Mouse (Mus musculus): Measurements from ENCODE around the gene Arhgdig. TPM values are rescaled to one million over a fixed set of nuclear protein-coding genes. Genes with fewer than 3 reads are reported as not detected.
"Not testable (repeated sequence)": the region's sequence is repeated elsewhere in the genome, so short reads cannot be mapped to it uniquely, and the experiment has no call there.

Gene Arhgdig
- total RNA-seq, 2 experiments from 2014 or later = 0.56 to 0.81 TPM

DNA sequence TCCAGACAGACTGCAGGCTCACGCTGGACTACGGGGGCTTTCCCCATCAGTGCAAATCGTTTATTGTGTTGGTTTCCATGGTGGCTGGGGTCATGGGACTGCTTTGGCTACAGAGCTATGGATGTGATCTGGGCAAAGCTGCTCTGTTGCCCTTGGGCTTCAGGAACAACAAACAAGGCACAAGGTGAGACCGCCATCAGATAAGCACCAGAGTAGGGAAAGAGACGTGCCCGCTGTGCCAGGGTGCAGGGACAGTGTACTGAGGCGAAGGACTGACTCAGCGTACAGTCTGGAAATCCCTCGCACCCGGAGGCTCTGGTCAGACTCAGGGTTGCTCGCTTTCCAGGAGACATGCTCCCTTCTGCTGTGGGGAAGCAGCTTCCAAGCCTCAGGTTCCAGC is 5.1 kb upstream of the Arhgdig start:
- DNase-seq = no peak
- intact Hi-C loops (cut with DNase I) = no loop called here

DNA sequence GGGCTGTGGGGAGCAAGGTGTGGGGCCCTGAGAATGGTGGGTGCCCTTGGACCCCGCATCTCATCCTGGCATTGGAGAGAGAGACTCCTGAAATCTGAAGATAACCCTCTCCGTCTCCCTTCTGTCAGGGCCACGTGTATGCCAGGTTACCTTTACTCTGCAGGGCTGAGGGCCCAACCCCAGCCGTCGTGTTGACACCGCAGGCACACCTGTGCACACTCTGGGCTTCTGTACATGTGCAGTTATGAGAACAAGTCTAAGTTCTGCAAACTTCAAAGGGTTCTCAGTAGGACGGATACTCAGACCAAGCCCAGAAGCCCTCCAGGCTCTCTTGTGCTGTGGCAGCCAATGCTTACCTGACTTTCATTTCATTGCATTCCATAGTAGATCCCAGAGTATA is 4.7 kb upstream of the Arhgdig start:
- no peak for DNase-seq
- intact Hi-C loops (cut with DNase I) = no loop called here

DNA sequence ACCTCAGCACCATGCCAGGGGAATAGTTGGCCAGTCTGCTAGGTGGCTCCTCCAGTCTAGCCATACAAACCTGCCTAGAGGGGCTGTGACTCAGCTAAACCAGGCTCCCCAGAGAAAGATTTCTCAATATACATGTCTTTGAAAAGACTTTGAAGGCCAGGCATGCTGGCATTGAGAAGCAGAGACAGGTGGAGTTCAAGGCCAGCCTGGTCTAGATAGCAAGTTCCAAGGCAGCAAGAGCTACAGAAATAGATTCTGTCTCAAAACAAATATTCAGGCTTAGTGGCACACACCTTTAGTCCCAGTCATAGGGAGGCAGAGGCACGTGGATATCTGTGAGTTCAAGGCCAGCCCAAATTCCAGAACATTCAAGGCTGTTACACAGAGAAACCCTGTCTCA is 1.2 kb downstream of the Arhgdig start:
- intact Hi-C loops (cut with DNase I) = no loop called here
- DNase-seq = no peak

DNA sequence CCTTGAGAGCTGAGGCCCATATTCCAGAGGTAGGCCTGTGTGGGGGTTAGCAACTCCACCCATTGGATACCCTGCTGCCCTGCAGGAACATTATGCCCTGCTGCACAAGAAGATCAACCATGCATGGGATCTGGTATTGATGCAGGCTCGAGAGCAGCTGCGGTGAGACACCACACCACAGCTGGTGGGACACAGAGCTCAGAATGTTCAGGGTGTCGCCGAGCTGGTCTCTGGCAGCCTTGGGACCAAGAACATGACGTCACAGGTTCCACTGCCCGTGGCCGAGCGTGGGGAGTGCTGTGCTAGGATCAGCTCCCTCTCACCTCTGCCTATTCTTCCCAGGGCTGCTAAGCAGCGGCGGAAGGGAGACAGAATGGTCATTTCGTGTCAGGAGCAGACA is 2.8 kb downstream of the Arhgdig start:
- DNase-seq = no peak
- intact Hi-C loops (cut with DNase I) = no loop called here

DNA sequence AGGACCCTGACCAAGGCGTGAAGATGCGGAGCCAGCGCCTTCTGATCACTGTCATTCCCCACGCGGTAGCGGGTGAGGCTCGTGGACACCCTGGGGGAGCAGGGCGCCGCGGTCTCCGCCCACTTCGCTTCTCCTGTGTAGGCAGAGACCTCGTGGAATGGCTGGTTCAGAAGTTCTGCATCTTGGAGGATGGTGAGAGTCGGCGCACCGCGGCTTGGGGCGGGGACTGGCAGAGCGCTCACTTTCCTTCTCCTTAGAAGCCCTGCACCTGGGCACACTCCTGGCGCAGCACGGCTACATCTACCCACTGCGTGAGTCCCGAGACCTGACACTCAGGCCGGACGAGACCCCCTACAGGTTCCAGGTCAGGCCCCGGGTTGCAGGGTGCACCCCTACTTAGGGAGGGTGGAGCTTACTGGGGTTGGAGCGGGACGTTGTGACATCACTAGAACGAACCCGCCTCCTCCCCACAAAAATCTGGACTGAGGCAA is 4.2 kb downstream of the Arhgdig start:
- intact Hi-C loops (cut with DNase I) = no loop called here
- peak; percentile 14 for DNase-seq

DNA sequence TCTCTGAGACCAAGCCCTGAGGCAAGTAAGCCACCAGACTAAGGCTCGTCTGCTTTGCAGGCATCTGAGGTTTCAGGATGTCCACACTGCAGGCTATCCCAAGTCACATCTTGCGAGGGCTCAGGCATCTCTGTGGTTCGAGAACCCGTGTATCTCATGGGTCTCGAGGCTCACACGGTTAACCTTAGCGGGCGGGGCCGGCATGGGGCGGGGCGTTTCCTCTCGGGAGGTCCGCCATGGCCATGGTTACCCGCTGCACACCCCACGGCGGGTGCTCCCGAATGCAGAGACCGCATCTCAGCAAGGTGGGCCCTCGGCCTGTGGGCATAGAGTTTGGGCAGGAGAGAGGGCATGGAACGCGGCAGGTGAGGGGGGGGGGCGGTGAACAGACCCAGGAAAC is 4.8 kb downstream of the Arhgdig start, which contains the start of gene Rgs11:
TSS of gene Rgs11 (plus strand) at position 215 of the 400 bp plus-strand sequence.
- intact Hi-C loops (cut with DNase I) = no loop called here
- peak; percentile 32 to 49 for DNase-seq

DNA sequence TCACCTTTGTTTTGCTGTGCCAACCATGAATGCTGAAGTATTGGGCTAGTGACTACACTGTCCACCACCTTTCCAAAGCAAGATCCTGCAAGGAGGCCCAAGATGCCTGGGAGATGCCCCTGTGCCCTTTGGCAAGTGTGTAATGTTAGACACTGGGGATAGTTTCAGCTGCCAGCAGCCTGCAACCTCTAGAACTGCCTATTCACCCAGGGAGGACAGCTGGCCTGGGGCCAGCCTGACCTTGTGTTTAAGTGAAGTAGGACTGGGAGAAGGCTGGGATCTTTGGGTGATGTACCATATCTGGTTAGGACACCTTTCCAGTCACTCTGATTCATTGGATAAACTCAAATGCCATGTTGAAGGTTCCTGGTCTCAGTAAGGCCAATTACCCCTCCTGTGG is 5.6 kb downstream of the Arhgdig start:
- intact Hi-C loops (cut with DNase I) = no loop called here
- DNase-seq = no peak

DNA sequence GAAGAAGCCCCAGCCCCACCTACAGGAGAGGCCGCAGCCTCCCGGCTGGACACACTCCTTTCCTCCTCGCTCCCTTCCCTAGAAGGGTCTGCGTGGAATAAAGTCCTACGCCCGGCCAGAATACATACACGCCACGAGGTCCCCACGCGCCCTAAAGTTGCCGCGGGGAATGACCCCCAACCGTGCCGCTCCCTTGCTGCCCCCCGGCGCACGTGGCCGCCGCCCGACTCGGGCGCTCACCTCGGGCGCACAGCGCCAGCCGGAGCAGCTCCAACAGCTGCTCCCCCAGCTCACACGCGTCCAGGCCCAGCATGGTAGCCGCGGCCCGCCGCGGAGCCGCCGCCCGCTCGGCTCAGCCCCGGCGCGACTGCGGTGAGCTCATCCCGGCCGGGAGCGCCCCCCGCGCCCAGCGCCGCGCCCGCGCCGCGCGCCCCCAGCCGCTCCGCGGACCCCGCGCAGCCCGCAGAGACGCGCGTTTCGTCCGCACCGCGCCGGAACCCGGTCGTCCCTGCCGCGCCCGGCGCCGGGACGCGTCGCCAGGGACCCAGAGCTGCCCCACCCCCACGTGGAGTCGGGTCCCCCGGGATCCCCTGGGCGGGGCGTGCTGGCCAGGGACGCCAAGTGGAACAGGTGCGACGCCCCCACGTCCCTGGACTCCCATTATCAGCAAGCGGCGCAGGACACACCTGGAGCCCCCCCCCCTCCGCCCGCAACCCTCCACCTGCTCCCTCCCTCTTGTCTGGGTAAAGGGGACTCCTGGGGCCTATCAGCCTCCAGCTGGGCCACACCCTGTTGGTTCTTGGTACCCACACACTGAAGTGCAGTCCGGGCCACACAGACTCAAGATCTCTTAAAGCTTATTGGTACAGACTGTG is 6.5 kb downstream of the Arhgdig start:
- intact Hi-C loops (cut with DNase I) = no loop called here
- DNase-seq = peak in 1 of 2 experiments; percentile 22

DNA sequence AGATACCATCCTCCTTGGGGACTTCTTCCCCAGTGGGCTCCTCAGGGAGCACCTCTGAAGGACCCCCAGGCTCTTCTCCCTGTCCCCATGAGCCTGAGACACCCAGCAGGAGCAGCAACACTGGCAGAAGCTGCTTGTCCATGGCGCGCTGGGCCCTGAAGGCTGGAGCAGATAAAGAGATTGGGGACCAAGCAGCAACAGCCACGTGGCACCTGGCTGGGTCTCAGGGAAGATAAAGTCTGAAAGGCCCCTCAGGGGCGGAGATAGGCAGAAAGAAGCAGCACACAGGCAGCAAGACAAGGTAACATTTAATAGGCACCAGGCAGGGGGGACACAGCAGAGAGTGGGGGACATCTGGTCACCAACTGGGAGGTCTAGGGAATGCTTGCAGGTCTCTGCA is 8.7 kb downstream of the Arhgdig start, which contains the start of gene Pdia2:
TSS of gene Pdia2 (minus strand) at position 196 of the 400 bp plus-strand sequence.
- DNase-seq = no peak
- intact Hi-C loops (cut with DNase I) = no loop called here

DNA sequence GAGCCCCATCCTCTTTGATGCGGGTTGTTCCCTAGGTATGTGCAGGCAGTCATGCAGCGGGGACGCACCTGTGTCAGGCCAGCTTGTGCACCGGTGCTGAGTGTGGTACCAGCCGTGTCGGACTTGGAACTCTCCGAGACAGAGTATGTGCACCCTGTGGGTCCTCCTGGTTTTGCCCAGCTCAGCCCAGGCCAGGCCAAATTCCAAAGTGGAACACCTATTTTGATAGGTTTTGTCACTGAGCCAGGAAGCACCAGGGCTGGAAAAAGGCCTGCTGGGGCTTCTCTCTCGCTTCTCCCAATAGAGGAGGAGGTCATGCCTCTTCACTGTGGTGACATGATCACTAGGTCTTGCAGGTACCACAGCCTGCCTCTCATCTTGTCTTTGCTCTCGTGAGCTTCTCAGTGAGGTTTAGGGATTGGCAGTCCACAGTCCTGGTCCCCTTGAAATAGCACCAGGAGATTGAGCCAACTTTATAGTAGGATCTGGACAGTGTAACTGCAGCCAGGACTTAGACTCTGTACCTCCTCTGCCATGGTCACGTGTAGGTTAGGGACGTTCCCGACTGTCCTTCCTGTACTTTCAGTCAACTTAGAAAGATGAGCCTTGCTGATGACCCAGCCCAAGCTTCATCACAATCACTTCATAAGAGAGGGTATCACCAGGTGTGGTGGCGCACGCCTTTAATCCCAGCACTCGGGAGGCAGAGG is 14.9 kb downstream of the Arhgdig start:
- intact Hi-C loops (cut with DNase I) = no loop called here
- DNase-seq = no peak

DNA sequence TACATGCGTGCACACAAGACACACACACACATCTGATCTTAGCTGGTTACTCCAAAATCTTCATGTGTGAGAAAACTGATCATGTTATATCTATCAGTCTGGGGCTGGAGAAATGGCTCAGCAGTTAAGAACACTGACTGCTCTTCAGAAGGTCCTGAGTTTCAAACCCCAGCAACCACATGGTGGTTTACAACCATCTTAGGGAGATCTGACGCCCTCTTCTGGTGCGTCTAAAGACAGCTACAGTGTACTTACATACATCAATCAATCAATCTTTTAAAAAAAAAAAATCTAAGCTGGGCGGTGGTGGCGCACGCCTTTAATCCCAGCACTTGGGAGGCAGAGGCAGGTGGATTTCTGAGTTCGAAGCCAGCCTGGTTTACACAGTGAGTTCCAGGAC is 16.1 kb downstream of the Arhgdig start:
- intact Hi-C loops (cut with DNase I); DNase-seq: not testable (repeated sequence)

DNA sequence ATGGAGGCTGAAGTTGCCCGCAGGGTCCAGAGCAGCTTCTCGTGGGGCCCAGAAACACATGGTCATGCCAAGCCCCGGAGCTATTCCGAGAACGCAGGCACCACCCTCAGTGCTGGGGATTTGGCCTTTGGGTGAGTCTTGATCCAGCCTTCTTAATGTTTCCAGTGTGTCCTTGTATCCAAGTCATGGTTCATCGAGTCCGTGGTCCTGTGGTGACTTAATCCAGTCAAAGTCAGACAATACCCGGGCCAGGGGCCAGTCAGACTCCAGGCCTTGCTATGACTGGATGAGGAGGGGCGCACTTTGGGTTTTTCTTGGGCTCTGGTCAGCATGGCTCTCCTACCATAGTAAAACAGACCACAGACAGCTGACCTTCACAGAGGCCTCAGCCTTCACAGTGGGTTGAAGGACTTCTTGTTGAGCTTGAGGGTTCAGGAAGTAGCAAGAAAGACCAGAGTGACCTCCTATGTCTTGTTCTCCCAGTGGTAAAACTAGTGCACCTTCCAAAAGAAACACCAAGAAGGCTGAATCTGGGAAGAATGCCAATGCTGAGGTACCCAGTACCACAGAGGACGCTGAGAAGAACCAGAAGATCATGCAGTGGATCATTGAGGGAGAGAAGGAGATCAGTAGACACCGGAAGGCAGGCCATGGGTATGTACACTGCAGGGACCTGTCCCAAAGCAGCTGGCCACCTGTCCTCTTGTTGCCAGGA is 19.3 kb downstream of the Arhgdig start:
- intact Hi-C loops (cut with DNase I) = no loop called here
- DNase-seq = no peak

DNA sequence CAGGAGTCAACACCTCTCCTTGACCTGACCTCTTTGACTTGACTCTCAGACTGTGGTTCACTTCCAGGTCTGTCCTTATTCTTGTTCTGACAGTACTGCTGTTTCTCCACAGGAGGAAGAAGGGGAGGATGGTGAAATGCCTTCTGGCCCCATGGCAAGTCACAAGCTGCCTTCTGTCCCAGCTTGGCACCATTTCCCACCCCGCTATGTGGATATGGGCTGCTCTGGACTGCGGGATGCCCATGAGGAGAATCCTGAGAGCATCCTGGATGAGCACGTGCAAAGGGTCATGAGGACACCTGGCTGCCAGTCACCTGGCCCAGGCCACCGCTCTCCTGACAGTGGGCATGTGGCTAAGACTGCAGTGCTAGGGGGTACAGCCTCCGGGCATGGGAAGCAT is 20.0 kb downstream of the Arhgdig start:
- no peak for DNase-seq
- intact Hi-C loops (cut with DNase I) = no loop called here

DNA sequence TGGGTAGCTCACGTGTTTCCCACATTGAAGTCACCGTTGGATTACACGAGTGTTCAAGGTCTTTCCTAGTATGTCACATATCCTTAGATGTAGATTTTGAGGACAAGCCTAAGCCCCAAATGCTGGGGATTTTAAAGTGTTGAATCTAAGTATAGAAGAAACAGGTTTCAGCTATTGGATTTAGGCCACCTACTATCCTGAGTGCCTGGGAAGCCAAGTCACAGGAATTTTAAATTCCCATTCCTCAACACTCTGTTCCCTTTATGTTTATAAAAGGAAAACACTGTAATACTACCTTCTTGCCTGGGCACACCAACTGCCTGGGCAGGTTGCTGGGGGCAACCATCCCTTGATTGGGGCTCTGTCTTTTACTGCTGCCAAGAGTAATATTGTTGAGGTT is 26.4 kb downstream of the Arhgdig start:
- no peak for DNase-seq
- intact Hi-C loops (cut with DNase I) = no loop called here

DNA sequence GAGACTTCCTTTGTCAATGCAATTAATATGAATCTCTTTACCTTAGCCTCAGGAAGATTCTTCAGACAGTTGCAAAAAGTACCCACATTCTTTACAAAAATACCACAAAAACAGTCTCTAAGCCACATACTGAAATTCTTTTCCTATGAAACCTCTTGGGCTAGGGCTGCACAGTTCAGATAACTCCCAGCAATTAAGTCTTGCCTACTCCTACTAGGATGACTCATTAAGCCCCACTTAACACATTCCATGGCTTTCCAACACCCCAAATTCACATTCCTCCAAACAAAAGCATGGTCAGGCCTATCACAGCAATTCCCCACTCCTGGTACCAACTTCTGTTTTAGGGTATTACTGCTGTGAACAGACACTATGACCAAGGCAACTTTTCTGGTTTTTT is 29.0 kb downstream of the Arhgdig start:
- intact Hi-C loops (cut with DNase I) = no loop called here

DNA sequence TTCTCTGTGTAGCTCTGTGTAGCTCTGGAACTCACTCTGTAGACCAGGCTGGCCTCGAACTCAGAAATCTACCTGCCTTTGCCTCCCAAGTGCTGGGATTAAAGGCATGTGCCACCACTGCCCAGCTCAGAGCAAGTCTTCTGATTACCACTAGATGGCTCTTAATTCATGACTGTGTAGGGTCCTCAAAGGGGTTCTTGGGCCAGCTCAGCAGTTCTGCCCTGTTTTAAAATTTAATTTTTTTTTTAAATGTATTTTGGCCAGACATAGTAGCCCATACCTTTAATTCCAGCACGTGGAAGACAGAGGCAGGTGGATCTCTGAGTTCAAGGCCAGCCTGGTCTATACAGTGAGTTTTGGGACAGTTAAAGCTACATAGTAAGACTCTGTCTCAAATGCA is 32.3 kb downstream of the Arhgdig start:
- DNase-seq; intact Hi-C loops (cut with DNase I): not testable (repeated sequence)

More for the DNA sequence above, 29.0 kb downstream of the Arhgdig start:
- DNase-seq = no peak

DNA sequence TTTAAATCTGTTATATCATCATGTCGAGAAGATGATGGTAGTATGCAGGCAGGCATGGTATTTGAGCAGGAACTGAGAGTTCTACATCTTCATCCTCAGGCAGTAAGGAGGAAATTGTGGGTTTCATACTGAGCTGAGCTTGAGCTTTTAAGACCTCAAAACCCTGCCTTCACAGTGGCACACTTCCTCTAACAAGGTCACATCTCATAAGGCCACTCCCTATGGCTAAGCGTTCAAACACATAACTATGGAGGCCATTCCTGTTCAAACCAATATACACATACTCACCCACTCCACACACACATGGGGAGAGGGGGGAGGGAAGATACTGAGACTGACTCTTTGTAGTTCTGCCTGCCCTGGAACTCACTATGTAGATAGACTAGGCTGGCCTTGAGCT is 39.5 kb downstream of the Arhgdig start:
- intact Hi-C loops (cut with DNase I) = no loop called here
- DNase-seq = no peak

DNA sequence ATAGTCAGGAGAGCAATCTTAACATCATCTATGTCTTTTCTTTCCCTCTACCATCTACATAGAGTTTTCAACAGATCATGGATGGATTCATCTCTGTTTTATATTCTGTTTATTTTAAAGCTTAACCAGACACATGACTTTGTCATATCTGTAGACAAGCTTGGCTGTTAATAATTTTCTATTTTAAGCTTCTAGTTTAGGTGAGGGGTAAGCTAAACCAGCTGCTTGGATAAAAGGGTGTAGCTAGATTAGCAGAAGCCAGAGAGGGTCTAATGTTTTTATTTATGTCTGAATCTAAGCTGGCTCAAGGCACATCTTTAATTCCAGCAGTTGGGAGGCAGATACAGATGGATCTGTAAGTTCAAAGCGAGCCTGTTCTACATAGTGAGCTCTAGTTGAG is 44.9 kb downstream of the Arhgdig start:
- intact Hi-C loops (cut with DNase I) = no loop called here
- DNase-seq = no peak

DNA sequence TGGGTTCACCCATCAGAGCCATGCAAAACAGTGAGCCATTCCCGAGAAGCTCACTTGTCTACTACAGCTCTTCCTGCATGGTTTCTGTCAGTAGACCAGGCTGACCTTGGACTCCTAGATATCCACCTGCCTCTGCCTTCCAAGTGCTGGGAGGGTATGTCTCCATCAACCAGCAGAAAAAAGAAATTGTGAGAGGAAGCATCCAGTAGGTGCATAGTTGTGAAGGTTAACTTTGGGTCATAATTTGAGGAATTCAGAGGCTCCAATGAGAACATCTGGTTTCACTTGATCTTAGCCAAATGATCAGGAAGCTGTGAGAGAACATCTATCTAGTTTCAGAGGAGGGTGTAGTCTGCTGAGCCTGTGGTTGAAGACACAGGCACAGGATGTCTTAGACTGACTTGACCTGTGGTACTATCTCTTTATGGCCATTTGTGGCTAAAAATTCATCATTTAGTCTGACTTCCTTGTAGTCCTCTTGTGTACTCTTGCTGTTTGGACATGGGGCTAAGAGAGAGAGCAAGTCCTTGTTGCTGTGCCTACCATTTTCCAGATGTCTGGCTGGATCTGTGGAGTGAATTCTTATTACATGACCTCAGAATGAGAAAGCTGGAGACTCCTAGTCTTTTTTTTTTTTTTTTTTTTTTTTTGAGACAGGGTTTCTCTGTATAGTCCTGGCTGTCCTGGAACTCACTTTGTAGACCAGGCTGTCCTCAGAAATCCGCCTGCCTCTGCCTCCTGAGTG is 55.5 kb downstream of the Arhgdig start:
- intact Hi-C loops (cut with DNase I) = no loop called here
- no peak for DNase-seq

Measured in heart, postnatal 14 days (tissue).